Comparison of ENCODE assay signal across 8 mouse cellular contexts in the genomic region with DNA sequence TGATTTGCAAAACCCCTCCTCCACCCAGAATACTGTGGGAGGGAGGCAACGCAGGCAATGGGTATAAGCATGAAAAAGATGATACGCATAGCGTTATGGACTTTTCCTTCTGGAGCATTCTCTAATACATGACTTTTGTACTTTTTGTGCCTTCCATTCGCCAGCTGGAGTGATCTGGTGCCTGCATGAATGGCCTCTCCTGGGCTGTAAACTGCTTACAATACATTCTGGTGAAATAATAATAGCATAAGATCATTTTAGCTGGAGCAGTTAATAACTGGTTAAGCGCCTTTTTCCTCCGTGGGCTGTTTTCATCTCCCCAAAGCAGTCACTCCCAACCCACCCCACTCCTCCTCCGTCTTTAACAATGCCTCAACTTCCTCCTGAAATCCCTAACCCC. TPM values are rescaled to one million over a fixed set of nuclear protein-coding genes. Genes with fewer than 3 reads are reported as not detected.
DNase-seq lines count a peak whose midpoint lies in the region; ATAC-seq lines count a peak whose summit lies in the region.

No protein-coding gene starts in this region.

- H3K36me3 ChIP-seq in heart, embryonic 10.5 days: no peaks in the 10 kb centered on the region
- H3K36me3 ChIP-seq in neural tube, embryonic 11.5 days (ENCODE audit: control insufficient read depth, insufficient read depth, low read length): no peaks in the 10 kb centered on the region
- no peaks in the 10 kb centered on the region for H3K36me3 ChIP-seq in limb, embryonic 12.5 days
- no peaks in the 10 kb centered on the region for H3K36me3 ChIP-seq in stomach, embryonic 16.5 days (ENCODE audit: control insufficient read depth, insufficient read depth, low read length)

- ATAC-seq in neural tube, embryonic 11.5 days (ENCODE audit: insufficient read depth, low FRiP score, low TSS enrichment): no peak
- ATAC-seq in limb, embryonic 12.5 days (ENCODE audit: insufficient number of reproducible peaks, insufficient read depth, low FRiP score, low TSS enrichment, low read depth): no peak
- no peak for ATAC-seq in stomach, embryonic 16.5 days (ENCODE audit: insufficient read depth, low FRiP score)

- WGBS in heart, embryonic 10.5 days: 32% methylated on average over 7 of the region's 7 CpGs
- 22% methylated on average over 7 of the region's 7 CpGs for WGBS in neural tube, embryonic 11.5 days
- WGBS in limb, embryonic 12.5 days: 37% methylated on average over 7 of the region's 7 CpGs
- WGBS in stomach, embryonic 16.5 days: 28% methylated on average over 7 of the region's 7 CpGs

- peak overlapping the region; percentile 92 for H3K4me2 ChIP-seq in neural tube, embryonic 11.5 days (ENCODE audit: low read depth)
- H3K4me2 ChIP-seq in limb, embryonic 12.5 days: peak overlapping the region; percentile 82
- peak overlapping the region; percentile 87 for H3K4me2 ChIP-seq in stomach, embryonic 16.5 days (ENCODE audit: low read depth, low read length)

- no peak overlapping the region for H3K27ac ChIP-seq in heart, embryonic 10.5 days
- no peak overlapping the region for H3K27ac ChIP-seq in neural tube, embryonic 11.5 days (ENCODE audit: low read depth, low read length)
- no peak overlapping the region for H3K27ac ChIP-seq in limb, embryonic 12.5 days
- H3K27ac ChIP-seq in stomach, embryonic 16.5 days (ENCODE audit: low read length): no peak overlapping the region

- H3K9ac ChIP-seq in neural tube, embryonic 11.5 days (ENCODE audit: low read length): peak overlapping the region; percentile 41
- H3K9ac ChIP-seq in limb, embryonic 12.5 days (replicated peaks): peak overlapping the region; percentile 48; the same call in 1 of the 2 replicates
- H3K9ac ChIP-seq in stomach, embryonic 16.5 days (ENCODE audit: low read length): peak overlapping the region; percentile 51

- peaks cover 48% of the 10 kb centered on the region for H3K27me3 ChIP-seq in heart, embryonic 10.5 days (ENCODE audit: insufficient read depth, poor library complexity, severe bottlenecking)
- peaks cover 33% of the 10 kb centered on the region for H3K27me3 ChIP-seq in neural tube, embryonic 11.5 days (ENCODE audit: control insufficient read depth, insufficient read depth, low read length)
- H3K27me3 ChIP-seq in limb, embryonic 12.5 days: peaks cover 52% of the 10 kb centered on the region
- peaks cover 27% of the 10 kb centered on the region for H3K27me3 ChIP-seq in stomach, embryonic 16.5 days (ENCODE audit: control insufficient read depth, insufficient read depth, low read length)

- no peak for DNase-seq in heart, embryonic 10.5 days (ENCODE audit: low spot score)
- DNase-seq in heart, postnatal 36 days: no peak
- DNase-seq in neural tube, embryonic 11.5 days (ENCODE audit: low spot score): no peak
- DNase-seq in neural tube, embryonic 10.5 days (ENCODE audit: extremely low spot score, low spot score): no peak
- DNase-seq in cerebellum, adult 8-10 months: no peak
- DNase-seq in urinary bladder, postnatal 36 days (ENCODE audit: low spot score in 2 of 2): no peak

- peaks cover 9% of the 10 kb centered on the region; the same call in 1 of the 2 replicates for H3K4me1 ChIP-seq in heart, embryonic 10.5 days
- H3K4me1 ChIP-seq in neural tube, embryonic 11.5 days (ENCODE audit: control insufficient read depth, insufficient read depth, low read length): no peaks in the 10 kb centered on the region
- H3K4me1 ChIP-seq in limb, embryonic 12.5 days (replicated peaks): peaks cover 11% of the 10 kb centered on the region; the same call in 1 of the 2 replicates
- H3K4me1 ChIP-seq in stomach, embryonic 16.5 days (ENCODE audit: control insufficient read depth, insufficient read depth, low read length): no peaks in the 10 kb centered on the region

- intact Hi-C loops in heart, postnatal 36 days (cut with DNase I): no loop called here

- no peaks in the 10 kb centered on the region for H3K9me3 ChIP-seq in heart, embryonic 10.5 days
- no peaks in the 10 kb centered on the region for H3K9me3 ChIP-seq in neural tube, embryonic 11.5 days (ENCODE audit: control insufficient read depth, low read length)
- H3K9me3 ChIP-seq in limb, embryonic 12.5 days: no peaks in the 10 kb centered on the region
- no peaks in the 10 kb centered on the region for H3K9me3 ChIP-seq in stomach, embryonic 16.5 days (replicated peaks; ENCODE audit: control insufficient read depth, low read length)

- peak overlapping the region; percentile 66 for H3K4me3 ChIP-seq in heart, embryonic 10.5 days
- peak overlapping the region; percentile 53 for H3K4me3 ChIP-seq in neural tube, embryonic 11.5 days (ENCODE audit: low read depth, low read length)
- peak overlapping the region; percentile 50 for H3K4me3 ChIP-seq in limb, embryonic 12.5 days (replicated peaks)
- peak overlapping the region; percentile 55 for H3K4me3 ChIP-seq in stomach, embryonic 16.5 days (replicated peaks; ENCODE audit: low read length)

RNA-seq across cellular contexts. Expression of gene Vstm2a, which starts 0.5 kb away (rescaled TPM):
- polyA plus RNA-seq in heart, embryonic 10.5 days (2016; fragmentation: Nextera tagmentation; extraction: Ambion mirVana): 0.13 TPM in 1 of 2 replicates, not detected in the other
- under 1 TPM in 1 of 2 experiments, not detected in 1; 0.08 TPM for total RNA-seq in heart, postnatal 36 days (2021)
- 5.8 and 8.7 TPM in 2 replicates for polyA plus RNA-seq in neural tube, embryonic 11.5 days (2014; fragmentation: Nextera tagmentation; extraction: Ambion mirVana)
- 0.45 and 0.58 TPM in 2 replicates for polyA plus RNA-seq in limb, embryonic 12.5 days (2016; fragmentation: Nextera tagmentation; extraction: Ambion mirVana)
- polyA plus RNA-seq in stomach, embryonic 16.5 days (2015; fragmentation: Nextera tagmentation; extraction: Ambion mirVana): 1.4 and 1.6 TPM in 2 replicates
